Mouse (Mus musculus) neutrophil, adult 83 days (primary cell): ENCODE data around the gene Olfr102. TPM values are rescaled to one million over a fixed set of nuclear protein-coding genes. Genes with fewer than 3 reads are reported as not detected.

ENCODE experiments used
- total RNA-seq, 2 experiments: library from RNA; stranded (reverse); gene quantifications; one replicate each; pipeline ENCODE4 v1.2.4; 2023

The Olfr102 gene
- not detected for total RNA-seq

GRCm38 (mm10) chr17:37316954-37317353 lies at the start of gene Olfr102:
Gene Olfr102, minus strand, starts transcription at chr17:37317054.

GRCm38 (mm10) chr17:37359282-37359681 lies 42.4 kb upstream of the Olfr102 start, which contains the start of gene Olfr104-ps:
Gene Olfr104-ps, plus strand, starts transcription at chr17:37359582.

GRCm38 (mm10) chr17:37339598-37339997 lies 22.7 kb upstream of the Olfr102 start, which contains the start of gene Olfr103:
Gene Olfr103, minus strand, starts transcription at chr17:37339698.

GRCm38 (mm10) chr17:37304213-37304612 lies 12.6 kb downstream of the Olfr102 start, which contains the start of gene Olfr101:
Gene Olfr101, minus strand, starts transcription at chr17:37304313.

GRCm38 (mm10) chr17:37283360-37283759 lies 33.5 kb downstream of the Olfr102 start, which contains the start of gene Olfr99:
Gene Olfr99, minus strand, starts transcription at chr17:37283460.

GRCm38 (mm10) chr17:37270058-37270701 lies 46.7 kb downstream of the Olfr102 start, which contains the start of gene H2-M3:
Gene H2-M3, plus strand, starts transcription at chr17:37270220.

GRCm38 (mm10) chr17:37263626-37264025 lies 53.2 kb downstream of the Olfr102 start, which contains the start of gene Olfr98:
Gene Olfr98, minus strand, starts transcription at chr17:37263749.

Other genes with a start within 250 kb of the Olfr102 start
- under 1 TPM in 1 of 2 experiments, not detected in 1; 0.24 TPM for gene Olfr90, start 228.6 kb downstream of the Olfr102 start, total RNA-seq
- not detected for gene Olfr91, start 218.8 kb downstream of the Olfr102 start, total RNA-seq
- not detected for gene Olfr92, start 197.0 kb downstream of the Olfr102 start, total RNA-seq
- not detected for gene Olfr93, start 155.6 kb downstream of the Olfr102 start, total RNA-seq
- gene Ubd, start 123.2 kb downstream of the Olfr102 start, total RNA-seq: not detected
- not detected for gene Olfr94, start 116.1 kb downstream of the Olfr102 start, total RNA-seq
- gene Olfr95, start 103.9 kb downstream of the Olfr102 start, total RNA-seq: not detected
- gene Olfr96, start 96.9 kb downstream of the Olfr102 start, total RNA-seq: not detected
- gene Olfr97, start 79.7 kb downstream of the Olfr102 start, total RNA-seq: not detected
- gene Olfr98, start 53.3 kb downstream of the Olfr102 start, total RNA-seq: not detected
- 1 to 10 TPM; 4.0 to 5.0 TPM for gene H2-M3, start 46.8 kb downstream of the Olfr102 start, total RNA-seq
- gene Olfr99, start 33.6 kb downstream of the Olfr102 start, total RNA-seq: not detected
- gene Olfr101, start 12.7 kb downstream of the Olfr102 start, total RNA-seq: not detected
- gene Olfr103, start 22.6 kb upstream of the Olfr102 start, total RNA-seq: not detected
- not detected for gene Olfr104-ps, start 42.5 kb upstream of the Olfr102 start, total RNA-seq
- gene Olfr105-ps, start 62.0 kb upstream of the Olfr102 start, total RNA-seq: not detected
- not detected for gene Olfr106-ps, start 73.3 kb upstream of the Olfr102 start, total RNA-seq
- gene Olfr107, start 82.2 kb upstream of the Olfr102 start, total RNA-seq: not detected
- gene Olfr108, start 128.4 kb upstream of the Olfr102 start, total RNA-seq: not detected
- gene Olfr109, start 141.9 kb upstream of the Olfr102 start, total RNA-seq: not detected
- gene H2-M2, start 166.5 kb upstream of the Olfr102 start, total RNA-seq: not detected
- gene Olfr110, start 175.4 kb upstream of the Olfr102 start, total RNA-seq: not detected
- gene Olfr111, start 191.0 kb upstream of the Olfr102 start, total RNA-seq: not detected